ENCODE assay signal across 8 mouse cellular contexts in genomic region chrX:71365011-71365410, GRCm38 (mm10). TPM values are rescaled to one million over a fixed set of nuclear protein-coding genes. Genes with fewer than 3 reads are reported as not detected.
DNase-seq lines count a peak whose midpoint lies in the region; TF ChIP-seq lines count a peak whose summit lies in the region.

No protein-coding gene starts in this region.

- no peak for TF ChIP-seq CTCF in embryonic fibroblast, embryonic 13.5 days (IDR thresholded peaks at IDR 0.05; ENCODE audit: borderline replicate concordance, insufficient read depth, low read length)

- peak overlapping the region; percentile 54 for H3K4me3 ChIP-seq in embryonic fibroblast, embryonic 13.5 days (ENCODE audit: insufficient read depth, low read length)
- H3K4me3 ChIP-seq in megakaryocyte, embryonic 14.5 days (replicated peaks): peak overlapping the region; percentile 93

- no peaks in the 10 kb centered on the region for H3K4me1 ChIP-seq in embryonic fibroblast, embryonic 13.5 days (ENCODE audit: control insufficient read depth, insufficient read depth, low read length)
- peaks cover 28% of the 10 kb centered on the region for H3K4me1 ChIP-seq in megakaryocyte, embryonic 14.5 days

- DNase-seq in embryo, embryonic 10 days (ENCODE audit: low spot score): peak; percentile 16
- DNase-seq in embryo, embryonic 9.5 days (ENCODE audit: extremely low spot score): no peak
- DNase-seq in adrenal gland, postnatal 14 days: peak; percentile 36
- DNase-seq in heart, postnatal 4 days: peak; percentile 31
- peak; percentile 11 to 13 for DNase-seq in layer of hippocampus, postnatal 25 days (ENCODE audit: extremely low spot score in 1 of 2, low spot score in 1 of 2)
- peak; percentile 11 to 17 for DNase-seq in spleen, postnatal 36 days (ENCODE audit: low spot score in 2 of 2)

- no peak overlapping the region for H3K27ac ChIP-seq in embryonic fibroblast, embryonic 13.5 days (ENCODE audit: insufficient read depth, low read length)

- H3K27me3 ChIP-seq in megakaryocyte, embryonic 14.5 days (replicated peaks): peaks cover 6% of the 10 kb centered on the region

- H3K36me3 ChIP-seq in megakaryocyte, embryonic 14.5 days (replicated peaks; ENCODE audit: low read length): peaks cover 2% of the 10 kb centered on the region

- no peaks in the 10 kb centered on the region for H3K9me3 ChIP-seq in megakaryocyte, embryonic 14.5 days

- no peak for TF ChIP-seq POLR2A in embryonic fibroblast, embryonic 13.5 days (IDR thresholded peaks at IDR 0.05; ENCODE audit: low read depth, low read length)

RNA-seq across cellular contexts. Expression of gene Mtmr1, which starts 0.5 kb away (rescaled TPM):
- total RNA-seq in adrenal gland, postnatal 14 days (2021): 26.6 and 30.7 TPM in 2 replicates
- polyA plus RNA-seq in embryonic fibroblast, embryonic 13.5 days (2011; ENCODE audit: insufficient read length, low read depth, missing spikeins): 12.1 and 19.6 TPM in 2 replicates
- 10 to 100 TPM; 25.2 to 26.8 TPM for total RNA-seq in heart, postnatal 4 days (2021)
- total RNA-seq in layer of hippocampus, postnatal 25 days (2021): 10 to 100 TPM; 50.1 to 53.9 TPM
- 2.4 and 2.6 TPM in 2 replicates for polyA plus RNA-seq in megakaryocyte, embryonic 14.5 days (2012; ENCODE audit: insufficient read depth, low replicate concordance)
